Comparison of ENCODE assay signal across 22 mouse cellular contexts in the genomic region with DNA sequence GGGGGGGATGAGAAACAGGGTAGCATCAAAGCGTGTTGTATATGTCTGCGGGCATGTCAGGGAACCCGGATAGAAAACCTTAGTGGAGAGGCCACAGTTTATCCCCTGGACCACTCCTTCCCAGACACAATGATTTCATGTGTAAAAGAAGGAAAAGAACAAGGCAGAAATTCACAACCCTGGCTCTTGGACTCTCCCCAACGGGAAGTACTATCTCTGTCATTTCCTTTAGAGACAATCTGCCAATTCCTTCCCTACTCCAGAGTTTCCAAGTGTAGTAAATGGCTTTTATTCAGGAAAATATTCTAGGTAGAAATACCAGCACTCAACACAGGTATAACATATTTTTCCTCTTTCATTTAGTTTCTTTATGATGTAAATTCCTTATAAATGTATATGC.
"Had no signal": no experiment of that assay in that cellular context is flagged by ENCODE, and none has a peak within 500 bp of the region (broad histone marks: within the 10 kb centered on the region; RNA-seq: fewer than 3 reads in every experiment).

No protein-coding gene starts in this region.

- H3K27ac ChIP-seq: kidney, postnatal 0 days; limb, embryonic 12.5 days; limb, embryonic 15.5 days; liver, embryonic 14.5 days; lung, embryonic 15.5 days; midbrain, embryonic 10.5 days; midbrain, embryonic 13.5 days; neural tube, embryonic 13.5 days had no signal

- DNase-seq: kidney, adult 9 months; kidney, postnatal 4 days; left cerebral cortex, postnatal 4 days; liver, postnatal 0 days; lung, postnatal 10 days; lung, postnatal 36 days; retina, postnatal 1 day; right cerebral cortex, postnatal 25 days; spleen, adult 18-20 months; thymus, postnatal 25 days had no signal

- H3K36me3 ChIP-seq: limb, embryonic 12.5 days; limb, embryonic 15.5 days; lung, embryonic 15.5 days; midbrain, embryonic 10.5 days; midbrain, embryonic 13.5 days; neural tube, embryonic 13.5 days had no signal

- H3K27me3 ChIP-seq: limb, embryonic 12.5 days; limb, embryonic 15.5 days; lung, embryonic 15.5 days; megakaryocyte, embryonic 14.5 days; midbrain, embryonic 13.5 days; neural tube, embryonic 13.5 days had no signal

- H3K4me1 ChIP-seq: limb, embryonic 12.5 days; megakaryocyte, embryonic 14.5 days; midbrain, embryonic 10.5 days; midbrain, embryonic 13.5 days; neural tube, embryonic 13.5 days had no signal

- H3K9me3 ChIP-seq: limb, embryonic 15.5 days; lung, embryonic 15.5 days; midbrain, embryonic 10.5 days; midbrain, embryonic 13.5 days; neural tube, embryonic 13.5 days had no signal

- H3K4me2 ChIP-seq: limb, embryonic 12.5 days; limb, embryonic 15.5 days; liver, embryonic 11.5 days; lung, embryonic 15.5 days; midbrain, embryonic 13.5 days; neural tube, embryonic 13.5 days had no signal

- H3K4me3 ChIP-seq: limb, embryonic 12.5 days; limb, embryonic 15.5 days; lung, embryonic 15.5 days; megakaryocyte, embryonic 14.5 days; midbrain, embryonic 10.5 days; midbrain, embryonic 13.5 days; myocyte; neural tube, embryonic 13.5 days had no signal

- ATAC-seq: liver, postnatal 0 days; midbrain, embryonic 13.5 days; midbrain, embryonic 16.5 days had no signal

- H3K9ac ChIP-seq: limb, embryonic 12.5 days; limb, embryonic 15.5 days; liver, embryonic 14.5 days; liver, postnatal 0 days; lung, embryonic 15.5 days; midbrain, embryonic 13.5 days; neural tube, embryonic 13.5 days had no signal
